Mouse (Mus musculus) splenic B cell, adult 2 months (primary cell): Measurements from ENCODE around the gene Gm11084.
A peak's percentile ranks its signal among the peaks of the same experiment; 100 is the strongest.

ENCODE experiments used
- DNase-seq: peaks from one replicate; pipeline ENCODE4 v3.0.0-alpha.2; 2011; ENCODE audit warnings: low read depth, low spot score
- H3K27me3 ChIP-seq: 2 replicates; pipeline ENCODE4 v1.6.1; 2012; ENCODE audit warnings: mild to moderate bottlenecking, low read length, moderate library complexity, mixed read lengths; ENCODE audit not compliant: control insufficient read depth, poor library complexity, insufficient read depth, severe bottlenecking
- H3K36me3 ChIP-seq: 2 replicates; pipeline ENCODE4 v1.6.1; 2012; ENCODE audit warnings: mild to moderate bottlenecking, low read length, moderate library complexity, mixed read lengths; ENCODE audit not compliant: control insufficient read depth, poor library complexity, insufficient read depth, severe bottlenecking

Gene Gm11084

DNA sequence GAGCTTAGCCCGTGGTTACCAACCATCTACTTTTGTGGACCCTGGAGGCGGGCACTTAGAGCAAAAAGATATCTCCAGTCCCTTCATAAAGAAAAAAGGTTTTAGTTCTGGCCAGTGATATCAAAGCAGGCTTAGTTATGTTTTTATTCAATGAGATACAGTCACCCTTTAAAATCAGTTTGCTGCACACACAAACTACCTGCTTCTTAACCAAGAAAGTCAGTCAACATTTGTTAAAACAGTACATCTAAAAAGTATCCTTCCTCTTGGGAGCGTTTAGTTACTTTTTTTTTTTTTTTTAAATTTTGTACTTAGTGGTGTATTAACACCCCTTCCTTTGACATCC, 5.5 kb downstream of the Gm11084 start:
- no peak for DNase-seq
- no peaks in the 10 kb centered on the region for H3K27me3 ChIP-seq
- H3K36me3 ChIP-seq: no peaks in the 10 kb centered on the region

DNA sequence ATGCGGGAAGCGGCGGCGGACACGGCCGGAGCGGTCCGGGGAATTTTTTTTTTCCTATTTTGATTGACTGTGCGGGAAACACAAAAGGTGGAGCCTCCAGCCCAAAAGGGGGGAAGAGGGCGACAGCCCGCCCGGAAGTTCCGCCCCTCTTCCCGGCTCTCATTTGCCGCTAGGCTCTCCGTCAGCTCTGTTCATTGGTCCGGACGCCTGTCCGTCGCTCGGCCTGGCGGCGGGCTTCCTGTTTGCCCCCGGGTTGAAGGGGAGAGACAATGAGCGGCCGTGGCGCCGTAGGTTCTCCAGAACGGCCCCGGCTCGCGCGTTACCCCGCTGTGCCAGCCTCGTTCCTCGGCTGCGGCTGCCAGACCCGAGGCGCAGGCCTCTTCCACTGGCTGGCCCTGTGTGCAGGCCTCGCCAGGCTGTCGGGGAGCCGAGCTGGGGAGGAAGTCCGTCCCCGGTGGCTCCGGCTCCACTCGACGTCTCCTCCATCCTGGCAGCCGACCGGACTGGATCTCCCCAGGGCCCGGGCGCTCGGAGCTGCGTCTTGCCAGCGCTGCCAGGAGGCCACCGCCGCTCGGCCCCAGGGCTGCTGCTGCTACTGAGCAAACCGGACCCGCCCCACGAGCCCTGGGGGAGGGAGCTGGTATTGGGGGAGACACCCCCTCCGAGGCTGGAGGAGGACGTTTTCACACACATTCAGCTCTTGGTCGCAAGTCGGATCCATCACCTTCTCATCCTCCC, 6.0 kb downstream of the Gm11084 start, which contains the start of gene Sp3:
Gene Sp3 (minus strand): TSS at position 110 of the 738 bp plus-strand sequence.
- H3K36me3 ChIP-seq: no peaks in the 10 kb centered on the region
- peak; percentile 97 for DNase-seq

DNA sequence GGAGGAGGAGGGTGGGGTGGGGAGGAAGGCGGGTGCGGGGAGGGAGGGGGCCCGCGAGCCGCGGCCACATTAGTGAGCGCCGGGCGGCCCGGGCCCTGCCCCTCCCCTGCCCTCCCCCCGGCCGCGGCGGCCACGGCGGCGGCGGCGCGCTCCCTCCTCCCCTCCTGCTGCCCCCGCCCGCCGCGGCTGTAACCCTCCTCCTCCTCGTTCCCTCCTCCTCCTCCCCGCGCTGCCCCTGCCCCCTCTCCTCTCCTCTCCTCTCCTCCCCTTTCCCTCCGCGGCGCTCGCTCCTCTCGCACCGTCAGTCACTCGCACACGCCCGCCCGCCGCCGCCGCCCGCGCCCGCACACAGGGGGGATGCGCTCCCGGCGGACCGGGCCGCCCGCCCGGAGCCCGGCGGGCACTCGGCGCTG, 6.9 kb downstream of the Gm11084 start:
- DNase-seq: peak; percentile 84
- H3K27me3 ChIP-seq: no peaks in the 10 kb centered on the region
- H3K36me3 ChIP-seq: no peaks in the 10 kb centered on the region

More for the DNA sequence above, 6.0 kb downstream of the Gm11084 start, which contains the start of gene Sp3:
- H3K27me3 ChIP-seq: no peaks in the 10 kb centered on the region

DNA sequence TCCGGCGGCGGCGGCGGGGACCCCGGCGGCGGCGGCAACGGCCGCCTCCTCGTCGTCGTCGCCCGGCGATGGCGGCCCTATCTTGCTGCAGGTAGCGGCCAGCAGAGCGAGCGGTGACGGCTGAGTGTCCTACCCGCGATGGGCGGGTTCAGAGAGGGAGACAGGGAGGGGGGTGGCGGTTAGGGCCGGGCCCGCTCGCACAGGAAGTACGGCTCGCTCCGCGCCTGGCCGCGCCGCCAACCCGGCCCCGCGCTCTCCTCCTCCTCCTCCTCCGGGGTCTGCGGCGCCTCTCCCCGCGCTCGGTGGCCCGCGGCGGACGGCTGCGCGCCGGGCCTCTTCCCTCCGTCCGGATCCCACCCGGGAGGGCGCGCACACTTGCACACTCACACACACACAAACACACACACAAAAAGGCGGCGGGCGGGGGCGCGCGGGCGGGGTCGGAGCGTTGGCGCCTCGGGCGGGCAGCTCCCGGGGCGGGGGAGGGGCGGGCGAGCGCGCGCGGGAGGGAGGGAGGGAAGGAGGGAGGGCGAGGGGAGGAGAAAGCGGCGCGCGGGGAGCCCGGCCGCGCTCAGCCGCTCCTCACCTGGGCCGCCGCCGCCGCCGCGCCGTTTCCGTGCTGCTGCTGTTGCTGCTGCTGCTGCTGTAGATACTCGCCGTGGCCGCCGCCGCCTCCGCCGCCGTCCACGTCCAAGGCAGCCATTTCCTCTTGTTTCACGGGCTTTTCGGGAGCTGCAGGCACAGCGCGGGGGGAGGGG, 7.4 kb downstream of the Gm11084 start:
- Histone ChIP-seq H3K27me3 (no peaks in the 10 kb centered on the region), H3K36me3 (no peaks in the 10 kb centered on the region)
- DNase-seq: peak; percentile 93

DNA sequence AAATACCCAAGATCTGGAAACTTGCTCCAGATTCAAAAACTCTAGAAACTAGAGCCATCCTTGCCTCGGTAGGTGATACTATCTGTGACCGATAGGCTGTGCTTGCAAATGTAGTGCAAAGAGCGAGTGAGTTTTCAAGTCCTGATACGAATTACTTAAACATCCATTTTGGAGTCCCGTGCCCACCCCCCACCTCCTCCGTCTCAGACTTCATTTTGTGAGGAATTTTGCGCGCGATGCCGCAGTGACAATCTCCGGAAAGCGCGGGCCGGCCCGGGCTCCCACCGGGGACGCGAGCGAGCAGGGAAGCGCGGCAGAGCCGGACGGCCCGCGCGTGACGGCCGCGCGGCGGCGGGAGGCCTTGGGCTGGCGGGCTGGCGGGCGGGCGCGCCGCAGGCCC, 8.0 kb downstream of the Gm11084 start:
- no peaks in the 10 kb centered on the region for H3K36me3 ChIP-seq
- peak; percentile 81 for DNase-seq
- H3K27me3 ChIP-seq: no peaks in the 10 kb centered on the region

DNA sequence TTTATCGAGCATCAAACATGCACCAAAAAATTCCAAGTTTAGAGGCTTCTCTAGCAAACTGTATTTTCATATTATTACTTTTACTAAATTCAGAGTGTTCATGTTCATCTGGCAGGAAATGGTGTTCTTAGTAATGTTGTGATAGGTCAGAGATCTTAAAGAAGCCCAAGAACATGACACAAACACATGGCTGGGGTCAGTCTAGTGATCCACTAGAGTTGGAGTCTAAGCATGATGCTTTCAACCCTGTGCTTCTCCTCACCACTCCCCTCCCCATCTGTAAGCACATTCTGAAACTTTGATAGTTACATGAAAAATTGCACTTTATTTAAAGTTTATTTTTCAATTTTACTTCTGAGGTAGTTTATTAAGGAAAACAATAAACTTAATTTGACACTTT, 9.2 kb downstream of the Gm11084 start:
- DNase-seq: no peak
- no peaks in the 10 kb centered on the region for H3K36me3 ChIP-seq
- H3K27me3 ChIP-seq: no peaks in the 10 kb centered on the region

DNA sequence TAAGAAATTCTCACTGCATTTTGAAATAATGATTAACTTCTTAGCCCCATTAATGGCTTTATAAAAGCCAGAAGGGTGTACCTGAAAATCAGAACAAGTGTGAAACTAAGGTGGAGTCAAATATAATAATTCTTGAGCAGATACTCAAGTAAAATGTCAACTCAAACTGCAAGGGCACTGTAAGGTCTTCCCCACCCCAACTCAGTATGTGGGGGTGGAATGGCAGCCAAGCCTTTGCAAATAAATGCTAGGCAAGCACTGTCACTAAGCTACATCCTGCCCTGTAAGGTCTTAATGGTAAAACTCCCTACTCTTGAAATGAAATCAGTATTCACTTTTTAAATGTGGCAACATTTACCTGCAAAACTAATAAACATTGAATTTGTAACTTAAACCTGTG, 10.5 kb downstream of the Gm11084 start:
- DNase-seq: no peak
- Histone ChIP-seq H3K27me3 (no peaks in the 10 kb centered on the region), H3K36me3 (no peaks in the 10 kb centered on the region; the same call in 1 of the 2 replicates)

DNA sequence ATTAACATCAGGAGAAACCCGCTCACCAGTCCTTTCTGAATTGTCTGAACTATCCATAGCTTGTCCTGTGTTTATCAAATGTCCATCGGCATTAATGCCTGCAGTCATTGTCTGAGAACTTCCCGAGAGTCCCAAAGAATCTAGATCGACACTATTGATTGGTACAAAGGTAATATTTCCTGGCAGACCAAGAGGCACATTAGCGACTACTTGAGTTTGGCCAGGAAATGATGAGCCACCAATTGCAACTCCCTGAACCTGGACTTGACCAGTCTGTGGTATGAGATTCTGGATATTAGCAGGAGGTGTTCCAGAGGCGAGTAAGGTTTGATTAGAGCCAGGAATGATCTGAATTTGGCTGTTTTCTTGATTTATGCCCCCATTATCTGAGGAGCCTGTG, 15.7 kb downstream of the Gm11084 start:
- DNase-seq: no peak
- H3K27me3 ChIP-seq: no peaks in the 10 kb centered on the region
- H3K36me3 ChIP-seq: peaks cover 5% of the 10 kb centered on the region; the same call in 1 of the 2 replicates

DNA sequence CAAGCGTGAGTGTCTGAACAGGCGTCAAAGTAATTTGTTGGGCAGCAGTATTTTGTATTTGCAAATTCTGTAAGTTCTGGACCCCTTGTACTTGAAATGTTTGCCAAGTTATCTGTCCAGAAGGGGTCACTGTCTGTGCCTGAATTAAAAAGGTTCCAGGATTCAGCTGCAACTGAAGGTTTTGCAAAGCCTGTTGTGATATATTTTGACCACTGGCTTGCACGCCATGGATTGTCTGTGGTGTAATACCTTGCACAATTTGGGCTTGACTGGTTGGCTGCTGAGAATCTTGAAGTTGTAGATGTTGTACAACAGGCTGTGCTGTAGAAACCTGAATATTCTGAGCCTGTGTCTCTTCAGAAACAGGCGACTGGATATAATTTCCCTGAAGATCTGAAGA, 16.2 kb downstream of the Gm11084 start:
- H3K36me3 ChIP-seq: peaks cover 5% of the 10 kb centered on the region; the same call in 1 of the 2 replicates
- H3K27me3 ChIP-seq: no peaks in the 10 kb centered on the region
- DNase-seq: peak; percentile 48

DNA sequence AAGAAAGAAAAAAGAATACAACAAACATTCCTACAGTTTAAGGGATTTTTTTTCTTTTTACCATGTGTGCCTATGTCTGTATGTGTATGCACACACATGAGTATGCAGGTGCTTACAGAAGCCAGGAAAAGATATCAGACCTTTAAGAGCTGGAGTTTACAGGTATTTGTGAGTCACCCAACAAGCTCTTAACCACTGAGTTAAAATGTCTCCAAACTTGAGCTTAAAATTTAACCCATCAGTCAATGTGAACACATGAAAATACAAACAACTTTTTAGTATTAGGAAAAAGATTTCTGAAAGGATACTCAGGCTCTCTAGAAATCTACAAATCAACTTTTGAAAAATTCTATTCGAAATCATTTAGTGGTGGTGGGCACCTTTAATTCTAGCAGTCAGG, 18.0 kb downstream of the Gm11084 start:
- H3K27me3 ChIP-seq: no peaks in the 10 kb centered on the region
- DNase-seq: no peak

DNA sequence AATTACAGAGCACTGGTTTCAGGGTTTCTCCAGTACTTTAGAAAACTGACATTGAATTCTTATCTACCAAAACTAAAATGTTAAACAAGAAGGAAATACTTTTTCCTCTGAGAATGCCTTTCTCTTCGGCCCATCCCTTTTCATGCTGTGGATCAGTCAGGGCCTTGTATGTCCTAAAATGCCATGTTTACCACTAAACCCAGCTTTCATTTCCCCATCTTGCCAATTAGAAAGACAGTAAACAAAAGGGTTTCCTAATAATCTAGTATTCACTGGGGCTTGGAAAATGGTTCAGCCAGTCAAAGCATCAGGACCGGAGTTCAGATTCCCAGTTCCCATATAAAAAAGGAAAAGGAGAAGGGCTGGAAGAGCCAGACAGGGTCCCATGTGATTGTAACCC, 21.1 kb downstream of the Gm11084 start:
- DNase-seq: no peak
- H3K36me3 ChIP-seq: peaks cover 5% of the 10 kb centered on the region

More for the DNA sequence above, 18.0 kb downstream of the Gm11084 start:
- H3K36me3 ChIP-seq: peaks cover 5% of the 10 kb centered on the region

DNA sequence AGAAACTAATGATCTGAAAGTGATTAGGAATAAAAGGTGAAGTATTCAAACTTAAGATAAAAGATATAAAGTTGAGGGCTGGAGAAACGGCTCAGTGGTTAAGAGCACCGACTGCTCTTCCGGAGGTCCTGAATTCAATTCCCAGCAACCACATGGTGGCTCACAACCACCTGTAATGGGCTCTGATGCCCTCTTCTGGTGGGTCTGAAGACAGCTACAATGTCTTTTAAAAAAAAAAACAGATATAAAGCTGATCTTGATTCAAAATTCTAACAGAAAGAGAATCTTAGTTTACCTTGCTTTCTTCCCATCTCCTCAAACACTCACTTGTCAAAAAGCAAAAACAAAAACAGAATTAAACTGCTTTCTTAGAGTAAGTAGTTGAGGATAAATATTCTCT, 30.1 kb downstream of the Gm11084 start:
- Histone ChIP-seq H3K27me3 (no peaks in the 10 kb centered on the region), H3K36me3 (peaks cover 3% of the 10 kb centered on the region; the same call in 1 of the 2 replicates)
- DNase-seq: no peak

More for the DNA sequence above, 21.1 kb downstream of the Gm11084 start:
- no peaks in the 10 kb centered on the region for H3K27me3 ChIP-seq

DNA sequence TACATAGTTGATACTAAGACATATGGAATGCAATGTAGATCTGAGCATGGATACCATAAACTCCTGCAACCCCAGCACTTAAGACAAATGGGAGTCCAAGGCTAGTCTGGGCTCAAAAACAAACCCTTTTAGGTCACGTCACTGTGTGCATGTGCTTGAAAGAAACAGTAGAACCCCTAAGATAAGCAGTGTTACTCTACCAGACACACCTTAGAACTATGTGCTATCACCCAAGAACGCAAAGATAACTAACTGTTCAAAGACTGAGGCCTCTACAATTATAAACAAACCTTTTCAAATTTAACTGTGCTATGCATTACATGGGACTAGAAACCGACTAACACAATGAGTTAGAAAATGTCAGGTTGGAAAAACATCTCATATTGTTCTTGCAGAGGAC, 33.5 kb downstream of the Gm11084 start:
- Histone ChIP-seq H3K27me3 (no peaks in the 10 kb centered on the region), H3K36me3 (peaks cover 1% of the 10 kb centered on the region; the same call in 1 of the 2 replicates)
- DNase-seq: no peak

DNA sequence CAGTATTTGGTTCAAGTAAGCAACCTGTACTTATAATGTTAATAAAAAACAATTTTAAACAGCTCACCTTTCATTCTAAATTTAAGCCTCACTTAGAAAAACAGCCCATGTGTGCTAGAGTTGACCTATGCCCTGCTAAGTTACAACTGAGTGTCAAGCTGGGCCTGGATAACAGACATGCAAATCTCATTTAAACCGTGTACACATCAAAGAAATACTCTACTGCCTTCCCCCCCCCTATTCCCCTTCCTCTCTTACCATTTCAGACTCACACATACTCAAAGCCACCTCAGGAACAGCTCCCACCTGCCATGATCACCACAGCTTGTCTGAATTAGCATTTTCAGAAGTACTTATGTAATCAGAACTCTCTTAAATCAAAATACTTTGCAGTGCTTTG, 50.6 kb downstream of the Gm11084 start:
- peaks cover 11% of the 10 kb centered on the region for H3K36me3 ChIP-seq
- DNase-seq: no peak
- H3K27me3 ChIP-seq: no peaks in the 10 kb centered on the region

DNA sequence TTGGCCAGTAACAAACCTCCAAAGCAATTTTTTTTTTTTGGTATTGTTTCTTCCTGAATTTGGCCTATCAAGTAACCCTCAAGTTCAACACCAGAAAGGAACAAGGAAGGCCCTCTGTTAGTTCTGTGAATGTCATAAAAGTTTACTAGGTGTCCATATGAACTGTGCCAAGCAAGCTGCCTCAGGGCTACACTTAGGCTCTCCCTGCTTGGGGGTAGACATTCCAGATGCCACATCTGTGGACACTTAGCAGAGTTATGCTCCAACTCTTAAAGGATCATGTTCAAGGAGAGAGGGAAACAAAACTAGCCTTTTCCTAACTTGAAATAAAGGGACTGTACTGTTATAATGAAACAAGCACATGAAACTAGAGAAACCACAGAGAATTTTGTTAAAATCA, 54.3 kb downstream of the Gm11084 start:
- no peak for DNase-seq
- H3K36me3 ChIP-seq: peaks cover 4% of the 10 kb centered on the region
- H3K27me3 ChIP-seq: no peaks in the 10 kb centered on the region
